Mouse (Mus musculus) MEL (cell line): Measurements from ENCODE around the gene Ifit1.

Experiments used
- POLR2A ChIP-seq, 2 experiments: IDR thresholded peaks; 2 replicates each; pipeline ENCODE4 v1.6.1; 2011 to 2012; ENCODE audit warnings: low read length in 2 of 2, mild to moderate bottlenecking in 2 of 2, control low read depth in 1 of 2, improper control_type of control experiment in 1 of 2, low read depth in 1 of 2, moderate library complexity in 1 of 2; ENCODE audit not compliant: control insufficient read depth in 1 of 2, insufficient read depth in 1 of 2, poor library complexity in 1 of 2
- ZKSCAN1 ChIP-seq: IDR thresholded peaks from 2 replicates; pipeline ENCODE4 v1.6.1; 2012; ENCODE audit warnings: low read depth, mild to moderate bottlenecking, inconsistent platforms, low read length, improper control_type of control experiment, moderate library complexity

GRCm38 (mm10) chr19:34598341-34598740, 42.3 kb upstream of the Ifit1 start:
- TF ChIP-seq POLR2A (IDR thresholded peaks at IDR 0.05; ENCODE audit: control insufficient read depth in 1 of 2, insufficient read depth in 1 of 2, low read depth in 1 of 2, low read length in 2 of 2, poor library complexity in 1 of 2) (no peak), ZKSCAN1 (no peak)
